Mouse (Mus musculus) 416B (cell line): ENCODE results near the gene Myl3.
A peak's percentile ranks its signal among the peaks of the same experiment; 100 is the strongest.

ENCODE experiments used
- DNase-seq: peaks from one replicate; pipeline ENCODE4 v3.0.0; 2011; ENCODE audit warnings: low read depth

Myl3 gene

DNA sequence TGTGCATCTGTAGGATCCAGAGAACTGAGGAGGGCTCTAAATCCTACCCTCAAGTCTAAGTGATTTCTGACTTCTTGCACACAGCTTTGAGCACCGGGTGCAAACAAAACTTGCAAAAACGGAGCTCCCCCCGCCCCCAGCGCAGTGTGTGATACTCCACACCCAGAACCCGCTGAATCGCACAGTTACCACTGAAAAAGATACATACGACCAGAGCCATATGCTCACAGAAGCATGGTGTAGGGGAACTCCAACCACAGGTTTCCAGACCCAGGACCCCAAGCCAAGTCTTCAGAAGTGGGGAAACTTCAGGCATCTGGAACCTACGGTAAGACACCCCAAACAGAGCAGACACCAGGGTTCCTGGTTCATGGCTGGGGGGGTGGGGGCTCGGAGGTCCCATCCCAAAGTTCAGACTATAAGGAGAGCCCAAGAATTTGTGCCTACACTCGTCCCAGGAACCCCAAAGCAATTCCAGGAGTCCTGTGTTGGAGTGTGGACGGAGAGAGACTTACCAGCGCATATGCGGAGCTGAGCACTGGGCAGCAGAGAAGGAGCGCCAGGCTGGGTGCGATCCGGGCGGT lies at the start of gene Myl3:
Gene Myl3, plus strand, starts transcription at position 151 of the 584 bp plus-strand sequence.
- DNase-seq = no peak

DNA sequence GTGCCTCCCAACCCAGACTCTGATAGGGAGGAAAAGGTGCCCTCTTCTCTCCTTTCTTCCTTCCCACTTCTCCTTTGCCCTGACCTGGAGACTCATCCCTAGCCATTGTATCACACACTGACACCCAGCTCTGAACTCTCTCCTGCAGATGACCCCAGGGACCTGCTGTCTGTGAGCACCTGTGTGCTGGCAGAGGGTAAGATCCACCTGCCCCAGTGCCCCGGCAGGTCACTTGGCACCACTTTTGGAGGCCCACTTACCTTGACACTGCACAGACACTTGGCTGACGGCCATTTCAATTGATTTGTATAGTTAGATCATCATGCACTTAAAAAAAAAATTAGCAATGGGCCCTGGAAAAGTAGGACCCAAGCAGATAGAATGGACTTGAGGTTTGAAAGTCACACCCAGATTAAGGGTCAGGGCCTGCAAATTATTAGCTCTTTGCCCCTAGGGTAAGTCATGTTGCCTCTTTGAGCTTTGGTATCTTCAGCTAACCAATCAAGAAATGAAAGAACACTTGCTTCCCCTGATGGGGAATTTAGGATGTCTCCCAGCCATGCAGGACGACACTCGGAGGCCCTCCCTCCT lies 46.4 kb upstream of the Myl3 start:
- no peak for DNase-seq

DNA sequence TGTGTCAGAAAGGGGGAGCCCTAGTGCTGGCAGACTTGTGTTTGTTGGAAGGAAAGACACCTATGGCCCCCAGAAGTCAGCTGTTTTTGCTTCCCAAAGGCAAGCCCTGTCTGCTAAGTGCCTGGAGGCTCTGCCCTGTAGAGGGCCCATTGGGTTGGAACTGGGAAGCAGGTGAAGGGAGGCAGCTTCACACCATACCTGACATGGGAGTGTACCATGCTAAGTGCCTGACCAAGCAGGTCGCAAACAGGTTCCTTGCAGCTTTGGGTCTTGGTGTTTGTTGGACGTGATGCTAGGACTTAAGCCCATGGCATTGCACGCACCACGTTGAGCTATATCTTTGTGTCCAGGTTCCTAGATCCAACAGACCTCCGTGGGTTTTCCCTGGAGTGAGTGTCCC lies 45.2 kb upstream of the Myl3 start:
- DNase-seq = no peak

DNA sequence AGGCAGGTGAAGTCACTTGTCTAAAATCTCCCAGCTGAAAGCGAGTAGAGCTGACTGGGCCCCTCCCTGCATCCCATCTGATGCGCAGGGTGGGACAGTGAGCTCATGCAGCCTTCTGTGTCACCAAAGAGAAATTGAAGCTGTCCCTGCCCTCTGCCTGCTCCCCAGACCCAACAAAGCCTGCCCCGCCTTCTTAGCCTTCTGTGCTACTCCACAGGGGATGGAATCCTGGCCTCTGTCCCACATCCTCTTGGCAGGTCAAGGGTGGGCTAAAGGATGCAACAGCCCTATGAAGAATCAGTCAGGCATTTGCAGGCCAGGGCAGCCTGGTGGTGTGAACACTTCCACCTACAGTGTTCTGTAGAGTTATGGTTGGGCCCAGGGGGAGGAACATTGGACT lies 44.2 kb upstream of the Myl3 start:
- DNase-seq = no peak

DNA sequence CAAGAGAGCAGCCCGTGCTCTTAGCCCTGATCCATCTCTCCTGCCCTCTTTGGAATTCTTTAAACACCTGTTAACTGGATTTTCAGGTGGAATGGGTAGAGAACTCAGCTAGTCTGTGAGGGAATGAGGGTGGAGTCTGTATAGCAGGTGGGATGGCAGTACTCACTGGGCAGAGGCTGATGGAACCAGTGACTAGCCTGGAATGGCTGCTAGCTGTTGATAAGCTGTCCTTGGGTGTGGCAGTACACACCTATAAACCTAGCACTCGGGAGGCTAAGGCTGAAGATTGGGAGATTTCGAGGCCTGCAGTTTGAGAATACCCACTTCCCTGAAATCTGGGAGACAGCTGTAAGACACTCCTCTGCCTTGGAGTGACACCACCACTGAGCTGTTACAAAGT lies 42.1 kb upstream of the Myl3 start:
- DNase-seq = no peak

DNA sequence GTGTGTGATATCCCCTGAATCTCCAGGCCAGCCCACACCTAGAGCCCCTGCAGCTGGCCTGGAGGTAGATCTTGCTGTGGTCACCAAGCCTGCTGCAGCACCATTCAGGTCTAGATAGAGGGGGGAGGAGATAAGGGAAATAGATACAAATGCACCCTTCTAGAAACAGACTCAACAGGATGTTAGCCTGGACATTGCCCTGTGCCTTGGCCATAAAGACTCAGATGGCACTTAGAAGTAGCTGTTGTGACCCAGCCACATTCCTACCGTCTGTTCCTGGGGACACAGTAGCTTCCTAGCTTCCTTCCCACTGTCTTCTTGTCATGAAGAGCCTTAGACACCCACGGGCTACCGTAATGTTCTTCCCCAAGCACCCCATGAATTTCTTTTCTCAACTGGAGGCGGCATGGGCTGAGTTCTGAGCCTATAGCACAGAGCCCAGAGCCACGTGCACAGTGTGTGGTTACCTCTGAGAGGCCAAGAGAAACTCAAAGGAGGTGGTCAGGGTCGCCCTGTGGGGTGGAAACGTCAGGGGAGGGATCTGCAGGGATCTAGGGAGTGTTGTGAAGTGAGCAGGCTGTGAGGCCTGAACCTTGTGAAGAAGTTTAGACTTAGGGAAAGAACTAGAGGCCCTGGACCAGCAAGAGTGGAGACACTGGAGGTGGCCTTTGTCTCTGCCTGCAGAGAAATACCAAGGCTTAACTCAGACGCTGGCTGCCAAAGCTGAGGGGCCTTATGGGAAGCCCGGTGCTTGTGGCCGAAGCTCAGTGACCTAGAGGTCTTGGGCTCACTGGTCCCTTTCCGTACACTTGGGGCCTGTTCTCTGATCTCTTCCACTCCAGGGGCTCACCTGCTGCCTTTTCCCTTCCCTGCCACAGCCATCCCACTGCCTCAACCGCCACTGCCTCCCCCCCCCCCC lies 40.3 kb upstream of the Myl3 start:
- no peak for DNase-seq

DNA sequence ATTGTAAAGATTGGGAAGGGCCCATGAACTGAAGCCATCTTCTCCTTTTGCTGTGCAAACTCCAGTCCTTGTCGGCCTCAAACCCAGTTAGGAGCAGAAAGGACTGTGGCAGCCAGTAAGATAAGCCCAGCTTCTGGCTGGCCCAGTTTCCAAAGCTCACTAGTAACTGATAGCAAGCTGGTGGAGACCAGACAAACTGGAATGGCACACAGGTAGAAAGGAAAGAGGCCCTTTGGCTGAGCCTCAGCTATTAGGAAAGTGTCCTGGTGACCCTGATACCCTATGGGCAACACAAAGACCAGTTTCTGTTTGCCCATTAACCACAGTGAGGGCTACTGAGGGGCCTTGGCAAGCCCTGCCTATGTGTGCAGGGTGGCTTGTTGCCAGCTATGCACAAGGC lies 38.8 kb upstream of the Myl3 start:
- DNase-seq = no peak

DNA sequence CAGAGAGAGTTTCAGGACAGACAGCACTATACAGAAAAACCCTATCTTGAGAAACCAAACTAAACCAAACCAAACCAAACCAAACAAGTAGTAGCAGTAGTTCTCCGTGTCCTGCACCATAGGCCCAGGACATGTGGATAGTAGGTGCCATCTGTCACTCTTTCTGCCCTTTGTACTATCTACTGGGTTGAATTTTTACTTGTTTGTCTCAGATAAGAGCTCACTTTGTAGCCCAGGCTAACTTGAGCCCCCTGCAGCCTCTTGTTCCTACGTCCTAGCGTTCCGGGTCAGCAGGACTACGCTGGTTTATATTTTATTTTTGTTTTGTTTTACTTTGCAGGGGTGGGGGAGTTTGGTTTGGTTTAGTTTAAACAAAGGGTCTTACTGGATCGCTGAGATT lies 37.7 kb upstream of the Myl3 start:
- DNase-seq = no peak

DNA sequence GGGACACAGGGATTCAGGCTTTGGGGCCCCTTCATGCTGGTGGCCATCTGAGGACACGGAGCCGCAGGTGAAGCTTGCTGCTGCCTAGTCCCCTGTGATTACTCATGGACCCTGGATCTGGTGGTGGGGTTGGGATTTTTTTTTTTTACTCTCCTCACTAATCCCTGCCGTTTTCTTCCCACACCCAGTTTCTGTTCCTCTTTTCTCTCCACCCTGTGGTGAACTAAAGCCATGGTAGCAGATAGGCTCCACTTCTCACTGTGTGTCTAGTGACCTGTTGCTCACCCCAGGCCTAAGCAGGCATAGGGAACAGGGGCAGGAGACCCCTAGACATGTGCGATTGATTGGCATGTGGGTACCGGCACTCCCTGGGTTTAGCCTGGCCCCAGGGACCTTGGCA lies 34.9 kb upstream of the Myl3 start:
- DNase-seq = no peak

DNA sequence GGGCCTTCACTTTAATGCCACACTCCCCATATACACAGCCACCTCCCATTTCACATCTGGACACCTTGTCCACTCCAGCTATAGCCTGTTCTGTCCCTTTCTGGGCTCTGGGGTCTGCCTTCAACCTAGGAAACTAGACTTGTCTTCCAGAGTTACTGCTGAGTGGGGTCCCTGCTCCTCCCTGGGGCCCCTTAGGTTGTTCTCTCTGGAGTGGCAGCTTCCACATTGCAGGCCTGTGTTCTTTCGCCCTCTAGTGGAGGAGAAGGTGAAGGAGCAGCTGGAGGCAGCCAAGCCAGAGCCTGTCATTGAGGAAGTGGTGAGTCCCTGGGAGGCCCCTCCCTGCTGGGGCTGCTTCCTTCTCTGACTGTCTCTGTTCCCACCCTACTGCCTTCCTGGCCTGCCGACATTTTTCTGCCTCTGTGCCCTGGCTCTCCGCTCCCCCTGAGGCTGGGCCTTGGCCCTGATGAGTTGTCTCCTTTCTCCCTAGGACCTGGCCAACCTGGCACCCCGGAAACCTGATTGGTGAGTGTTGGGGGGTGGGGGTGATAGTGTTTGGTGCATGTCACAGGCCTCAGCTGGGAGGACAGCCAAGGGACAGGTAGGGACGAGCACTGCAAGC lies 31.9 kb upstream of the Myl3 start:
- peak; percentile 90 for DNase-seq

DNA sequence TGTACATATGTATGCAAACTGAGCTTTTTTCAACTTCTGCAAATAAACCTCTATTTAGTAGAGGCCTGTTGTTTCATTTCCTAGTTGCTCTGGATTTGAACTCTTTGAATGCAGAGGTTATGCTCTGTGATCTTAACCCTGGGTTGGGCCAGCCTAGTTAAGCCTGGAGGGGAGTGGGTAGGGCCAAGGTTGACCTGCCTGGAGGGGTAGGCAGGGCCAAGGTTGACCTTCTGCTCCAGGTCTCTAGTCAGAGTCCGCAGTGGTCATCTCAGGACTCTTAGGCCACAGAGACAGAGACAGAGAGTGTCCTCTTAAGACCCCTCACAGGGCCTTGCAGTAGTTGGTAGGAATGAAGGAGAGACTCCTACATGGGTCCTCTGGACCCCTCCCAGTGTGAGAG lies 30.1 kb upstream of the Myl3 start:
- DNase-seq = no peak

DNA sequence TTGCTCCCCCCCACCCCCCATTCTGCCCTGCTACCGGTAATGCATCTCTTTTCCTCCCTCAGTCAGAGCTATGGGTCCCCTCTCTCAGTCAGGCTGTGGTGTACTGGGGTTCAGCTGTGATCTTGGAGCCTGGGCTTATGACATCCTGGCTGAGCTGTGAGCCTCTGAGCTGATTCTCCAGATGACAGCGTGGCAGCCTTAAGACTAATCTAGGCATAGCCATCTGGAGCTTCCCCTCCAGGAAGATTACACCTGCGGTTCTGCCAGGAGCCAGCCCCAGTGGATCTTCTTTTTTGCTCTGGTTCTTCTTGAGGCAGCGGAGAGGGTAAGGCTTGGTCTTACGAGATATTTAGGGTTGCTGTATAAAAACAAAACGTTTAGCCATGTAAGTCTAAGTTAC lies 29.7 kb upstream of the Myl3 start:
- no peak for DNase-seq

DNA sequence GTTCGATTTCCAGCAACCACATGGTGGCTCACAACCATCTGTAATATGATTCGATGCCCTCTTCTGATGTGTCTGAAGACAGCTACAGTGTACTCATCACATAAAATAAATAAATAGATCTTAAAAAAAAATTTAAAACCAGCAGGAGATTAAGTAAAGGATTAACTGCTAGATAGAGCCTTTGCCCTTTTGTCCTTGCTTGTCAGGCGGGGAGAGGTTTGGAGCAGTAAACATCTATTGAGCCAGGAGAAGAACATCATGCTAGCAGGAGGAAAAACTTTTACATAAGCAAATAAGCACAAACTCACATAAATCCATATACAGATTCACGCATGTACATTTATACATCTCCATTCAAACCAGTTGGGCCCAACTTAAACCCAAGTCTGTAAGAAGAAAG lies 29.1 kb upstream of the Myl3 start:
- DNase-seq = no peak

DNA sequence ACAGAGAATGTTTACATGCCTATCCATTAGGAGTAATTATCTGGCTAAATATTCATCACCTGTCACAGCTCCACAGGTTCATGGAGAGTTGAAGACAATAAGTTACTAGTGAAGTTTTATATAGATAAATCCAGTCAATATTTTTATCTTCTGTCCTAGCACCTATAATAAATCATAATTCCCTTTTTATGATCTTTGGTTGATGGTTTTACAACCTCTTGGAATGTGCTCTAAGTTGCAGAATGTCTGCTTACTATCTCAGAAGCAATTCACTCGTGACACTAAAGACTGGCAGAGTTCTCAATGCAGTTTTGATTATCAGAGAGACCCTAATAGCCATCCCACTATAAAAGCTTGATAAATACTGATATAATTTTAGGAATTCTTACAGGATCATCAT lies 28.3 kb upstream of the Myl3 start:
- DNase-seq = no peak

DNA sequence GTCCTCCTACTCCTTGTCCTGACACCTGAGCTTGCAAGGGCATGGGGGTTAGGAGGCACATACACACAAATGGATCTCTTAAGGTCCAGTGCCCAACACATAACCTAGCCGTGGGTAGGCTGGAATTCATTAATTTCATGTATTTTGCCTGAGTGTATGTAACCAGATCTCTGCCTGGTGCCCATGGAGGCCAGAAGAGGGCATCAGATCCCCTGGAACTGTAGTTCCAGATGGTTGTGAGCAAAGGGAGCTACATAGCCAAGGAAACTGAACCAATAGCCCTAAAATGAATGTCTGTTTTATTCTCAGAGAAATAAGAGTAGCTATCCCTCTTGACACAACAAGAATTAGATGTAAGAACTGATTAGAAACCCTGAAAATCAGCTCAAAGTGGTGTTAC lies 26.2 kb upstream of the Myl3 start:
- DNase-seq = no peak

DNA sequence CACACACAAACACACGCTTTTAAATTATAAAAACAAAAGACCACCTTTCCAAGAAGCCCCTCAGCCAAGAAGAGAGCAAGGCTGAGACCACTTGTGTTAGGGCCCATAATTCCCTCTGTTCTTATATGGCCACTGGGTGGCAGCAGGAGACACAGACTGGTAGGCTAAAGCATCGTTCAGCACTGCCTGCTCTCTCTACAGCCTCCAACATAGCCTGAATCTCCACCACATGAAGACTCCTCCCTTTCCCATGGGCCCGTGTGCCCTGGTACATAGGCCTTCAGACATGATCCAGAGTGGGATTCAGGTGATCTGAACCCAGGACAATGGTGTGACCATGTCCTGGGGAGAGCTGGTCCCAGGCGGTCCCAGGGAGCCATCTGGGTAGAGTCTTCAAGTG lies 24.9 kb upstream of the Myl3 start:
- DNase-seq = peak; percentile 62

DNA sequence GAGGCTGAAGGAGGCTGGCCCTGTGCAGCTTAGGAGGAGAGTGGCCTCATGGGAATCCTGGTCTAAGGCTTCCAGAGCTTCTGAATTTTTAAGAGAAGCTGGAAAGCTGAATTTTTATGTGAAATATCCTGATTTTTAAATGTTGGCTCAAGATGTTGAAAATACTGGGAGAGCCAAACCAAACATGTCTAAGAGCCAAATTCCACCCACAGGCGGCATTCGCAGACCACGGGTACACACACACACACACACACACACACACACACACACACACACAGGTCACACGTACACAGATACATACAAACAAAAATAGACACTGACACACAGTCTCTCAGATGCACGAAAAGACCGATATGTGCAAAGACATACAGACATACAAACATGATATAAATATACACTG lies 23.6 kb upstream of the Myl3 start:
- no peak for DNase-seq

DNA sequence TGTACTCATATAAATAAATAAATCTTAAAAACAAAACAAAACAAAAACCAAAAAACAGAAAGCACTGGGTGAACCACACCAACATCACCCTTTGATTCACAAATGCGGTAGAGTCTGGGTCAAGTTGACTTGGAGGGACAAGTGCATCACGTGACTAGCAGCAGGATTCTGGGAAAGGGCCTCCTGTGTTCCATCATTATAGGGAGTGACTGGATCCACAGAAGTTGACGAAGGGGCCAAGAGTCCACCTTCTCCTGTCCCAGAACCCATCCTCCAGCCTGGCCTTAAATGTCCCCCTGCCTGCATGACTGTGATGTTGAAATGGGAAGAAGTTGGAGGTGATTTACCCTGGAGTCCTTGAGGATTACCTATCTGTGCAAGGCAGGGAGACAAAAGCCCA lies 22.9 kb upstream of the Myl3 start:
- DNase-seq = no peak

DNA sequence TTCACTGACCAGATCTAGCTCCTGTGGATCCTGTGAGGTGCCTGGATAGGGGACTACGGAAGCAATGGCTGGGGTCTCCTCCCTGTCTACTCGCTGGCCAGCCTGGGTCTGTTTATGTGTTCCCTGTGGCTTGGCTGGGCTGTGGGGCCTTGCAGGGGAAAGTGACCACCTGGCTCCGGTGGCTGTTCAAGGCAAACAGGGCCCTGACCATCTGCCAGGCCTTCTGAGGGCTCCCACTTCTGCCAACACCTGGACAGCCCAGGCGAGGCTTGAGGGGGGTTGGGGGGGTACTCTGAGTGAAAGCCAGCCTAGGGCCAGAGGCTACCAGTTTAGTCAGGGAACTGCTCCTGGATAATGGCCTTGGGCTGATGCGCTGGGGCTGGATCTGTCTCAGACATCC lies 21.7 kb upstream of the Myl3 start:
- no peak for DNase-seq

DNA sequence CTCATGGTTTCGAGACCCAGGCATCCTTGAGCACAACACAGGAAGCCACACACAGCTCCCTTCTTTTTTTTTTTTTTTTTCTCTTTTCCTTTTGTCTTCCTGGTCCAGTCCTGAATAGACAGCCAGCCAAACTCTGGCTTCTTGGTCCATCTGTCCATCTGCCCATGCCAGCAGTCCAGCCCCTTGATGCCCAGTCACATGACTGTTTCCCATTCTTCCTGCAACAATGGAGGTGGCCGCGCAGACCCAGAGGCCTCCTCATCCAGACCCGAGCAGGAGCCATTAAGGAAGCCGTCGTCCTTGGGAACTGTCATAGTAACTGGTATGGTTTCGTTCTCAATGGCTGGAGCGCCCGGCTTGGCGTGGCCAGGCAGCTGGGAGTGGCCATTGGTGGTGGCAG lies 19.6 kb upstream of the Myl3 start:
- no peak for DNase-seq

DNA sequence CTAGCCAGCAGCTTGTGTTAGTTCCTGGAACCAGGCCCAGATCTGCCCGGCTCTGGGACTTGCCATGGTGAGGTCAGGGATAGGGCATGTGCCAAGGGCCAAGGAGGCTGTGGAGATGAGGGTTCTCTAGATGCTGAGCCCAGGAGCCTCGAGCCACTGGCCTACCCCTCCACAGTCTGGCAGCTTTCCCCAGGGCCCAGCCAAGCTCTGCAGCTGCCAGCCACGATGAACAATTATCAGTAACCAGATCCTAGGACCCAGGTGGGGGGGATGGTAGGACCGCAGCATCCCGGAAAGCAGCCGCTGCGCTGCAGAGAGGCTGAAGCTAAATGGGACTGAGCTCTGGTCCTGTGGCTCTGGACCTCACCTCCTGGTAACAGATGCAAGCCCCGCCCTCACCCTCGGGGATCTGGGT lies 15.9 kb upstream of the Myl3 start:
- no peak for DNase-seq

DNA sequence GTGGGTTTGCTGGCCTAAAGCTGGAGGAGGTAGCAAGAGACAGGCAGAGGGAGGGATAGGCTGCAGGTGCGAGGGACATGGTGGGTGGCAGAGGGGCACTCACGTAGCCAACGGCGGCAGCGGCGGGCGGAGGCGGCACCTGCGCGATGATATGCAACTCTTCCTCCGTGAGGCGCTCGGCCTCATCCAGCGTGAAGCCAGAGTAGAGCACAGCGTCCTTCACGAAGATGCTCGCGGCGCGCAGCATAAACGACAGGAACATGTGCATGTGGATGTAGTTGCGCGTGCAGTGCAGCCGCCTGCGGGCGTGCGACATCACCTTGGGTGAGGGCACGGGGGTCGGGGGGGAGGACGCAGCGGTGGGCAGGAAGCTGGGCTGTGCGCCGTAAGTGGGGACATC lies 14.8 kb upstream of the Myl3 start:
- DNase-seq = no peak

DNA sequence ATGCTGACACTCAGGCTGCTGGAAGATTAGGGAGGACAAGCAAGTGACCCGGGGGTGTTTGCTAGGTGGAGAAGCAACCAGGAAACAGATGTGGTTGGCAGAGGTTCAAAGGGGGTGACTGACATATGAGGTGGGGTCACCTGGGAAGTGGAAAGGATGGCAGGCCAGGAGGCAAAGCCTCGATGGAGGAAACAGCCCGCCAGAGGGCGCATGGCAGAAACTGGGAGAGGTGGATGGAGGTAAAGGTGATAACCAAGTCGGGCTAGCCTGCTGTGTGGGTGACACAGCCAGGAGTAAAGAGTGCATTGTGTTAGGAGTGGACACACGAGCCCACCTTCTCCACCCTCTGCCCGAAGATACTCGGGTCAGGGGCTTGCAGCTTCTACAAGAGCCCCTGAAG lies 11.8 kb upstream of the Myl3 start:
- DNase-seq = peak; percentile 19
